Mouse (Mus musculus): Measurements from ENCODE around the gene Rgr.
"Not testable (repeated sequence)": the region's sequence is repeated elsewhere in the genome, so short reads cannot be mapped to it uniquely, and the experiment has no call there.

Gene Rgr

GRCm38 (mm10) chr14:37000780-37001179 lies 48.0 kb downstream of the Rgr start:
- not testable (repeated sequence) for DNase-seq (ENCODE audit: low read depth, low spot score)

DNA sequence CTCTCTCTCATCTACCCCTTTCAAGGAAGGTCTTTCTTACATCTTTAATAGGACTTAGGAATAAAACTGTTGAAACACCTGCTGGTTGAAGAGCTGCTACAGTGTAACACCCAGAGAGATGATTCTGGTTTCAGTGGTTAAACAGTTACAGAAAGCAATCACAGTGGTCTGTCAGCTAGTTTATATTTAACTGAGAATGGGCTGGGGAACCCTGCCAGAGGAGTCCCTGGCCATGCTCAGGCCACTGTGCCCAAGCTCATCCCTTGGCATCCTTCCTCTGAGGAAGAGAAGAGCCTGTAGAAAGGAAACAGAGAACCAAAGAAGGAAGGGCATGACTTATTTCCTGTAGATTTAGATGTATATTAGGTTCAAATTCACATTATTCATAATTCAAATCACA lies 59.0 kb downstream of the Rgr start:
- no peak for DNase-seq (ENCODE audit: low read depth, low spot score)

DNA sequence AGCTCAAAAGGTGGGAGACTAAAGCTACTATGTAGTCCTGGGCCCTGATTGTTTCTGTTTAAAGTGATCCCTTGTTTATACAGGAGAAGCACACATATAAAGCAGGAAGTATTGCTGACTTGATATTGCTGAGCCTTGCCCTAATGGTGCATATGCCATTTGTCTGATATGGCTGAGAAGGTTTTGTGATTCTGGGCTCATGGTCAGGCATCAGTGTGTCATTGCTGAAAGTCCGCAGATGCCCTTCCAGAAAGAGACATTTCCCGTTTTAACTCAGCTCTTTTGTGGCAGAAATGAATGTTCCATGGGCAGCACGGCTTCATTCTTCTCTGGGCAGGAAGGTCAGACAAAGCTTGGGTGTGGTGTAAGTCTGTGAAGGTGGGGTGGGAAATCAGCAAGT lies 63.1 kb downstream of the Rgr start:
- DNase-seq (ENCODE audit: low read depth, low spot score) = no peak

Measured in A20 (cell line).